Mouse (Mus musculus) B cell, adult (primary cell): ENCODE data around the gene Cenpk. TPM values are rescaled to one million over a fixed set of nuclear protein-coding genes. Genes with fewer than 3 reads are reported as not detected.

ENCODE experiments used
- total RNA-seq: library from RNA; stranded (reverse); gene quantifications from 4 replicates; pipeline ENCODE4 v1.2.4, GENCODE M21; 2023; ENCODE audit not compliant: inconsistent age

Gene Cenpk
- total RNA-seq, result 6.0 to 8.8 TPM (median 6.1 TPM) in 4 replicates

GRCm38 (mm10) chr13:104228384-104229066 lies at the start of gene Cenpk, which contains the start of gene Ppwd1:
Gene Cenpk, plus strand, starts transcription at chr13:104228611.
Gene Ppwd1, minus strand, starts transcription at chr13:104228843.

GRCm38 (mm10) chr13:104178650-104179121 lies 49.7 kb upstream of the Cenpk start, which contains the start of gene Trim23:
Gene Trim23, plus strand, starts transcription at chr13:104178797.

GRCm38 (mm10) chr13:104287366-104288225 lies 59.2 kb downstream of the Cenpk start, which contains the start of gene Adamts6:
Gene Adamts6, plus strand, starts transcription at chr13:104287835.

Other genes starting within 250 kb of the Cenpk start
- gene Nln, start 119.0 kb upstream of the Cenpk start, total RNA-seq, result 17.9 to 19.7 TPM (median 18.7 TPM) in 4 replicates
- gene Sgtb, start 118.9 kb upstream of the Cenpk start, total RNA-seq, result 0.75 TPM in 1 of 4 replicates, not detected in the others
- gene Trappc13, start 50.1 kb upstream of the Cenpk start, total RNA-seq, result 27.0 to 29.2 TPM (median 28.0 TPM) in 4 replicates
- 12.9 to 15.1 TPM (median 14.0 TPM) in 4 replicates for gene Trim23, start 49.8 kb upstream of the Cenpk start, total RNA-seq
- 37.3 to 40.6 TPM (median 38.5 TPM) in 4 replicates for gene Ppwd1, start 232 bp downstream of the Cenpk start, total RNA-seq
- gene Adamts6, start 59.2 kb downstream of the Cenpk start, total RNA-seq, result 16.5 to 25.0 TPM (median 22.1 TPM) in 4 replicates